ENCODE assay signal across 8 mouse cellular contexts in genomic region chr10:95415159-95415532, GRCm38 (mm10). TPM values are rescaled to one million over a fixed set of nuclear protein-coding genes. Genes with fewer than 3 reads are reported as not detected.
DNase-seq lines count a peak whose midpoint lies in the region; ATAC-seq and TF ChIP-seq lines count a peak whose summit lies in the region.

No protein-coding gene starts in this region.

- no peak for TF ChIP-seq CTCF in liver, postnatal 0 days (IDR thresholded peaks at IDR 0.05; ENCODE audit: low read depth)

- 0% methylated on average over 13 of the region's 15 CpGs for WGBS in embryonic facial prominence, embryonic 14.5 days
- WGBS in hindbrain, embryonic 11.5 days, result 2% methylated on average over 15 of the region's 15 CpGs
- WGBS in liver, postnatal 0 days (ENCODE audit: insufficient replicate concordance), result 2% methylated on average over 15 of the region's 15 CpGs
- under 1% methylated on average over 15 of the region's 15 CpGs for WGBS in stomach, embryonic 16.5 days

- peak overlapping the region; percentile 99 for H3K4me2 ChIP-seq in embryonic facial prominence, embryonic 14.5 days (ENCODE audit: low read depth, low read length)
- H3K4me2 ChIP-seq in hindbrain, embryonic 11.5 days (replicated peaks; ENCODE audit: low read depth, low read length), result peak overlapping the region; percentile 87
- H3K4me2 ChIP-seq in liver, postnatal 0 days (ENCODE audit: low read depth, low read length), result peak overlapping the region; percentile 92
- H3K4me2 ChIP-seq in stomach, embryonic 16.5 days (ENCODE audit: low read depth, low read length), result peak overlapping the region; percentile 97

- peak overlapping the region; percentile 92 for H3K4me3 ChIP-seq in megakaryocyte, embryonic 14.5 days (replicated peaks)
- peak overlapping the region; percentile 83 for H3K4me3 ChIP-seq in embryonic facial prominence, embryonic 14.5 days (ENCODE audit: low read depth, low read length)
- H3K4me3 ChIP-seq in hindbrain, embryonic 11.5 days (ENCODE audit: low read depth, low read length), result peak overlapping the region; percentile 60
- H3K4me3 ChIP-seq in liver, postnatal 0 days (ENCODE audit: low read depth, low read length), result peak overlapping the region; percentile 87
- H3K4me3 ChIP-seq in stomach, embryonic 16.5 days (replicated peaks; ENCODE audit: low read length), result peak overlapping the region; percentile 78

- H3K9ac ChIP-seq in embryonic facial prominence, embryonic 14.5 days (ENCODE audit: low read depth, low read length), result peak overlapping the region; percentile 79
- peak overlapping the region; percentile 63 for H3K9ac ChIP-seq in hindbrain, embryonic 11.5 days (ENCODE audit: low read depth, low read length)
- peak overlapping the region; percentile 64 for H3K9ac ChIP-seq in liver, postnatal 0 days (replicated peaks)
- peak overlapping the region; percentile 85 for H3K9ac ChIP-seq in stomach, embryonic 16.5 days (ENCODE audit: low read length)

- H3K27ac ChIP-seq in embryonic facial prominence, embryonic 14.5 days (replicated peaks; ENCODE audit: low read depth, low read length), result no peak overlapping the region; the same call in 1 of the 2 replicates
- no peak overlapping the region for H3K27ac ChIP-seq in hindbrain, embryonic 11.5 days (ENCODE audit: low read depth, low read length)
- peak overlapping the region; percentile 90; the same call in 1 of the 2 replicates for H3K27ac ChIP-seq in liver, postnatal 0 days (ENCODE audit: low read depth)
- H3K27ac ChIP-seq in stomach, embryonic 16.5 days (ENCODE audit: low read length), result no peak overlapping the region

- no peak for TF ChIP-seq EP300 in liver, postnatal 0 days (IDR thresholded peaks at IDR 0.05; ENCODE audit: low read depth)

- peaks cover 20% of the 10 kb centered on the region for H3K36me3 ChIP-seq in megakaryocyte, embryonic 14.5 days (replicated peaks; ENCODE audit: low read length)
- no peaks in the 10 kb centered on the region for H3K36me3 ChIP-seq in embryonic facial prominence, embryonic 14.5 days (ENCODE audit: control insufficient read depth, insufficient read depth, low read length)
- H3K36me3 ChIP-seq in hindbrain, embryonic 11.5 days (ENCODE audit: control insufficient read depth, insufficient read depth, low read length), result no peaks in the 10 kb centered on the region
- peaks cover 4% of the 10 kb centered on the region for H3K36me3 ChIP-seq in liver, postnatal 0 days (replicated peaks; ENCODE audit: insufficient read depth, low read length)
- H3K36me3 ChIP-seq in stomach, embryonic 16.5 days (ENCODE audit: control insufficient read depth, insufficient read depth, low read length), result no peaks in the 10 kb centered on the region

- peak; percentile 20 for DNase-seq in embryonic facial prominence, embryonic 14.5 days (ENCODE audit: low spot score)
- no peak for DNase-seq in hindbrain, embryonic 11.5 days (ENCODE audit: low spot score)
- peak; percentile 47 for DNase-seq in liver, postnatal 0 days
- no peak for DNase-seq in urinary bladder, postnatal 36 days (ENCODE audit: low spot score in 2 of 2)
- no peak for DNase-seq in ovary, postnatal 10 days (ENCODE audit: low spot score)

- H3K27me3 ChIP-seq in megakaryocyte, embryonic 14.5 days (replicated peaks), result peaks cover 9% of the 10 kb centered on the region
- peaks cover 3% of the 10 kb centered on the region; the same call in 1 of the 2 replicates for H3K27me3 ChIP-seq in embryonic facial prominence, embryonic 14.5 days (replicated peaks; ENCODE audit: control insufficient read depth, insufficient read depth, low read length)
- peaks cover 7% of the 10 kb centered on the region; the same call in 1 of the 2 replicates for H3K27me3 ChIP-seq in hindbrain, embryonic 11.5 days (ENCODE audit: control insufficient read depth, insufficient read depth, low read length)
- peaks cover 25% of the 10 kb centered on the region for H3K27me3 ChIP-seq in liver, postnatal 0 days (ENCODE audit: insufficient read depth, low read length)
- H3K27me3 ChIP-seq in stomach, embryonic 16.5 days (ENCODE audit: control insufficient read depth, insufficient read depth, low read length), result no peaks in the 10 kb centered on the region; the same call in 1 of the 2 replicates

- H3K4me1 ChIP-seq in megakaryocyte, embryonic 14.5 days, result peaks cover 37% of the 10 kb centered on the region
- H3K4me1 ChIP-seq in embryonic facial prominence, embryonic 14.5 days (ENCODE audit: control insufficient read depth, insufficient read depth, low read length), result peaks cover 4% of the 10 kb centered on the region
- H3K4me1 ChIP-seq in hindbrain, embryonic 11.5 days (replicated peaks; ENCODE audit: control insufficient read depth, insufficient read depth, low read length), result peaks cover 3% of the 10 kb centered on the region; the same call in 1 of the 2 replicates
- peaks cover 9% of the 10 kb centered on the region; the same call in 1 of the 2 replicates for H3K4me1 ChIP-seq in liver, postnatal 0 days (ENCODE audit: insufficient read depth)
- peaks cover 14% of the 10 kb centered on the region for H3K4me1 ChIP-seq in stomach, embryonic 16.5 days (ENCODE audit: control insufficient read depth, insufficient read depth, low read length)

- no peaks in the 10 kb centered on the region for H3K9me3 ChIP-seq in megakaryocyte, embryonic 14.5 days
- H3K9me3 ChIP-seq in embryonic facial prominence, embryonic 14.5 days (ENCODE audit: control insufficient read depth, low read length), result no peaks in the 10 kb centered on the region
- H3K9me3 ChIP-seq in hindbrain, embryonic 11.5 days (ENCODE audit: control insufficient read depth, low read length), result no peaks in the 10 kb centered on the region
- no peaks in the 10 kb centered on the region for H3K9me3 ChIP-seq in liver, postnatal 0 days (ENCODE audit: low read length)
- H3K9me3 ChIP-seq in stomach, embryonic 16.5 days (replicated peaks; ENCODE audit: control insufficient read depth, low read length), result no peaks in the 10 kb centered on the region

- ATAC-seq in megakaryocyte, adult 5-6 weeks (ENCODE audit: poor library complexity, severe bottlenecking), result no peak
- ATAC-seq in embryonic facial prominence, embryonic 14.5 days (ENCODE audit: low read depth), result peak; percentile 1; the same call in 1 of the 2 replicates
- ATAC-seq in hindbrain, embryonic 11.5 days (ENCODE audit: low FRiP score), result peak; percentile 7; the same call in 1 of the 2 replicates
- no peak for ATAC-seq in liver, postnatal 0 days
- no peak for ATAC-seq in stomach, embryonic 16.5 days (ENCODE audit: insufficient read depth, low FRiP score)

RNA-seq across cellular contexts. Expression of gene Socs2, which starts 1.8 kb away (rescaled TPM):
- 24.6 and 34.4 TPM in 2 replicates for polyA plus RNA-seq in megakaryocyte, embryonic 14.5 days (2012; ENCODE audit: insufficient read depth, low replicate concordance)
- 0.74 and 0.84 TPM in 2 replicates for total RNA-seq in megakaryocyte, adult 5-6 weeks (2015)
- total RNA-seq in megakaryocyte, adult 5-6 weeks (2017), result 0.77 and 0.84 TPM in 2 replicates
- 58.2 and 64.0 TPM in 2 replicates for polyA plus RNA-seq in embryonic facial prominence, embryonic 14.5 days (2014; fragmentation: Nextera tagmentation; extraction: Ambion mirVana)
- polyA plus RNA-seq in hindbrain, embryonic 11.5 days (2014; fragmentation: Nextera tagmentation; extraction: Ambion mirVana), result 58.2 and 61.4 TPM in 2 replicates
- polyA plus RNA-seq in liver, postnatal 0 days (2015; fragmentation: Nextera tagmentation; extraction: Ambion mirVana), result 67.1 and 86.5 TPM in 2 replicates
- polyA plus RNA-seq in stomach, embryonic 16.5 days (2015; fragmentation: Nextera tagmentation; extraction: Ambion mirVana), result 24.3 and 27.0 TPM in 2 replicates

Comparison
In these comparisons a context has a peak if more than half of its experiments do, and no peak if none do; other contexts are left out.
1. ATAC-seq: peak in embryonic facial prominence, embryonic 14.5 days (single experiment) and hindbrain, embryonic 11.5 days (single experiment); none in megakaryocyte, adult 5-6 weeks (single experiment), liver, postnatal 0 days (single experiment) and stomach, embryonic 16.5 days (single experiment).
2. DNase-seq: peak in embryonic facial prominence, embryonic 14.5 days (single experiment) and liver, postnatal 0 days (single experiment); none in hindbrain, embryonic 11.5 days (single experiment), urinary bladder, postnatal 36 days (0 of 2) and ovary, postnatal 10 days (single experiment).
3. Peak in every context shown above with its lines, with median percentiles within 50 percentile points of each other: H3K4me3 ChIP-seq, H3K4me2 ChIP-seq and H3K9ac ChIP-seq.